Mouse (Mus musculus) forebrain, embryonic 11.5 days (tissue): ENCODE measurements at regions not wholly inside any gene's neighbourhood (a gene's known extent, or its start where the extent isn't known, plus 50 kb on each side); places are given as distances from the start of the nearest gene placed in this dataset.
A peak's percentile ranks its signal among the peaks of the same experiment; 100 is the strongest.

Experiments
- ATAC-seq: fragments of 200-750 bp; cut with Nextera tagmentation; replicated peaks from 2 replicates; pipeline ENCODE4 v1.8.0; 2017; ENCODE audit warnings: moderate TSS enrichment; ENCODE audit not compliant: low FRiP score
- DNase-seq: peaks from one replicate; pipeline ENCODE4 v3.0.0-alpha.2; 2017; ENCODE audit warnings: low spot score
- H3K27ac ChIP-seq: fragments of 300-500 bp; sonication (generic); 2 replicates; pipeline ENCODE4 v1.5.1; 2014; ENCODE audit warnings: low read depth, low read length
- H3K27me3 ChIP-seq: fragments of 300-500 bp; sonication (generic); 2 replicates; pipeline ENCODE4 v1.6.1; 2014; ENCODE audit warnings: mild to moderate bottlenecking, low read length, mixed read lengths; ENCODE audit not compliant: control insufficient read depth, insufficient read depth
- H3K36me3 ChIP-seq: fragments of 300-500 bp; sonication (generic); 2 replicates; pipeline ENCODE4 v1.6.1; 2014; ENCODE audit warnings: mild to moderate bottlenecking, low read length, moderate library complexity, mixed read lengths; ENCODE audit not compliant: control insufficient read depth, insufficient read depth
- H3K4me1 ChIP-seq: fragments of 300-500 bp; sonication (generic); replicated peaks from 2 replicates; pipeline ENCODE4 v1.6.1; 2014; ENCODE audit warnings: low read length, mixed read lengths; ENCODE audit not compliant: control insufficient read depth, insufficient read depth
- H3K4me2 ChIP-seq: fragments of 300-500 bp; sonication (generic); 2 replicates; pipeline ENCODE4 v1.6.1; 2014; ENCODE audit warnings: low read depth, mild to moderate bottlenecking, low read length, moderate library complexity, mixed read lengths; ENCODE audit not compliant: severe bottlenecking
- H3K4me3 ChIP-seq: fragments of 300-500 bp; sonication (generic); 2 replicates; pipeline ENCODE4 v1.5.1; 2014; ENCODE audit warnings: low read depth, low read length
- H3K9ac ChIP-seq: fragments of 300-500 bp; sonication (generic); 2 replicates; pipeline ENCODE4 v1.6.1; 2014; ENCODE audit warnings: low read length
- H3K9me3 ChIP-seq: fragments of 300-500 bp; sonication (generic); 2 replicates; pipeline ENCODE4 v1.6.1; 2016; ENCODE audit warnings: low read length, mixed read lengths; ENCODE audit not compliant: control insufficient read depth
- WGBS: fragments of 180-500 bp; shearing (Covaris S2); extraction: QIAGEN DNeasy Blood & Tissue Kit; methylation state at CpG from one replicate; pipeline ENCODE4 v1.1.7; 2014; 5-methylcytosine and 5-hydroxymethylcytosine counted together

DNA sequence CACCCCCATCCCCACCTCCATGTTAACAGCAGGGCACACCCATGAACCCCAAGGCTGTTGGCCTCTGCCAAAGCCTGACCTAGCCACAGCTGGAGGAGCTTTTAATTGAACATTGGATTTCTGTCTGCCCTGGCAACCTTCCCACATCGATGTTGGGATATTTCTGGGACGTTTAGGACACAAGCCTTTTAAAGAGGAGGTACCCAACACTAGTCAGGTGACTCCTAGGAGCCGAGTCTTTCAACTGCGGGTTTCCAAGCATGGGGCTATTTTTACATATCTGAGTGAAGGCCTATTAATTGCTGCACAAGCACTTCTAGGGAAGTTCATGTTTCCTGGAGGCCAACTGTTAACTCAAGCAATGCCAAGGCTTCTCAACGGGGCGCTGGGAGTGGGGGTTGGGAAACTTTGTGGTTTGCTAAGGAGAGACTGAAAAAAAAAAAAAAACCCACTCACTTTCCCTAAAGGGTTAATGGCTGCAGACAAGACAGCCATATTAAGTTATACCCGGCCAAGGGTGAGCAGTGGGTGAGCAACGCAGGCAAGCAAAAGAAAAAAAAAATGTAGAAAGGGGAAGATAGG lies 213.3 kb downstream of the Bcl2l11 start:
- Histone ChIP-seq H3K27me3 (0 out of 2 replicates have a peak, but pooled peaks cover 2% of the 10 kb centered on the region), H3K9ac (no peak overlapping the region), H3K4me2 (no peak overlapping the region), H3K4me3 (no peak overlapping the region), H3K9me3 (no peaks in the 10 kb centered on the region), H3K36me3 (no peaks in the 10 kb centered on the region), H3K4me1 (peaks cover 8% of the 10 kb centered on the region), H3K27ac (no peak overlapping the region)
- DNase-seq (no peak), ATAC-seq (no peak)
- WGBS = 38% methylated on average over 8 of the region's 8 CpGs

DNA sequence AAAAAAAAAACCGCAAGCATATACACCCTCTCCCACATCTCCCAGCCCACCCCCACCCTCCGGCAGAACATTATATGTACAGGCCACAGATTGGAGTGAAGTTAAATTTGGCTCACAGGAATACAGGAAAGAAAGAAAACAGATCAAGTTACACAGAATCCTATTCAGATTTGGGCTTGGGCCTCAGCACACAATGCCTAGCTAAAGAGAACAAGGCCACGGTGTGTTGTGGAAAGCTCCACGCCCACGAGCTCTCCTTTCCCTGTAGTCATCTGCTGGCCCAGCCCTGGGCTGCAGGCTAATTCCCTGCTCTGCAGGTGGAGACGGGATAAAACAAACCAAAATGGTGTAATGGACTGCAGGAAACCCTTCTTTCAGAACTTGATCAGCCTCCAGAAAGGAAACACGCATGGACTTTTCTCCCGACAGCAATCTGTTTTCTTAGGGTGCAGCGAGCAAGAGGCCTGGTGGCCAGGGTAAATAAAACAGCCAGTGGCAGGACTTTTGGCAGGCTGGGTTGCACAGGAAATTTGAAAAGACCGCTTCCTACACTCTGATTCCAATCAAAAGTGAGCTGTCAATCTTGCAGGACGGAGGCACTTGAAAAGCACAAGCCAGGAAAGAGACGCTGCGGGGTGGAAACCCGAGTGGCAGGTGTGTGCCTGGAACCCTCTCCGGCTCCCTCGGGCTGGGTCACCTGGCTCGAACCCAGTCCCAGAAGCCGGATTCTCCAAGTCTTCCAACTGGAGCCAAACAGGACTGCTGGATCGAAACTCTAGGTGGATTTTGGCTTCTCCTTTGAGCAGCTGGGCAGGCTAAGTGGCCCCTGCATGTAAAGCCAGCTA lies 214.0 kb downstream of the Bcl2l11 start:
- H3K4me1 ChIP-seq = peaks cover 8% of the 10 kb centered on the region
- no peaks in the 10 kb centered on the region for H3K36me3 ChIP-seq
- H3K27ac ChIP-seq = no peak overlapping the region; the same call in 1 of the 2 replicates
- ATAC-seq = 0 out of 2 replicates have a peak, but pooled peaks have one; percentile 36
- no peaks in the 10 kb centered on the region for H3K9me3 ChIP-seq
- no peak overlapping the region for H3K4me3 ChIP-seq
- H3K9ac ChIP-seq = no peak overlapping the region
- DNase-seq = no peak
- no peaks in the 10 kb centered on the region for H3K27me3 ChIP-seq
- 37% methylated on average over 19 of the region's 19 CpGs for WGBS
- H3K4me2 ChIP-seq = no peak overlapping the region

DNA sequence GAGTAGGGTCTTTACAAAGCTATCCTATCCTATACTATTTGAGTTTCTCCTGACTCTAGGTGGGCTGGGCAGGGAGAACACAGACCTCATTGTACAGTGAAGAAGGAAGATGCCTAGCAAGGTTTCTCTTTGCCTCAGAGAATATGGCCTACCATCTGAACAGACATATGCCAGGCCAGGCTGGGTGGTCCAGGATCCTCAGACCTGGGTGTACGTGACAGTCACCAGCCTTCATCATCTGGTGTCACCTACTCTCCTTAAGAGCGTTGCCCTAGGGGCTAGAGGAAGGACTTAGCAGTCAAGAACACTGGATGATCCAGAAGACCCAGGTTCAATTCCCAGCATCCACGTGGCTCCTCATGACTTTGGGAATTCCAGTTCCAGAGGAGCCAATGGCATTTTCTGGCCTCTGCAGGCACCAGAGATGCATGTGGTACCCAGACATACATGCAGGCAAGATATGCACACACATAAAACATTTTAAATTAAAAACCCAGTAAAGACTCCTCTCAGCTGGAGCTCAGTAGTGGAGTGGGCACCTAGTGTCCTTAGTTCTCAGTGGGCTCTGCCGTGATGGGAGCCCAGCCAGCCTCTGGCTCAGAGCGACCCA lies 214.9 kb downstream of the Bcl2l11 start:
- H3K4me2 ChIP-seq = no peak overlapping the region
- no peaks in the 10 kb centered on the region for H3K36me3 ChIP-seq
- no peak overlapping the region for H3K9ac ChIP-seq
- no peak overlapping the region for H3K4me3 ChIP-seq
- no peak overlapping the region for H3K27ac ChIP-seq
- H3K9me3 ChIP-seq = no peaks in the 10 kb centered on the region
- no peak for ATAC-seq
- H3K4me1 ChIP-seq = peaks cover 8% of the 10 kb centered on the region
- WGBS = 90% methylated on average over 5 of the region's 5 CpGs
- DNase-seq = no peak
- no peaks in the 10 kb centered on the region for H3K27me3 ChIP-seq

DNA sequence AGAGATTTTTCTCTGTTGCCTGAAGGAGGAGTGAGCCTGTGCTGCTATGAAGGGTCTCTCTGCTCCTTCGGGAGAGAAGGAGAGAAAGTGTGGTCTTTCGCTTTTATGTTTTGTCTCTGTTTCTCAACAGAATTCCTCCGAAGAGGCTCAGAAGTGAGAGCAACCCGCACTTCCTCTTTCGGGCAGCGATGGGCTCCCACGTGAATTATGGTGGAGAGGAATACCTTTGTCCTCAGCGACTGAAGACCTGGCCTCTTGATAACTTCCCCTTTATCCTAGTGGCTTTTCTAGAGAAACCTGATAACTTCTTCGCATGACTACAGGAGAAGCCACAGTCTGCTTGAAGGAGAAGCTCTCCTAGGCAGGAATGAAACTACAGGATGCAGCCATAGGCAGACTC lies 216.4 kb downstream of the Bcl2l11 start:
- Histone ChIP-seq H3K9me3 (no peaks in the 10 kb centered on the region), H3K4me1 (peaks cover 8% of the 10 kb centered on the region), H3K36me3 (no peaks in the 10 kb centered on the region), H3K27me3 (no peaks in the 10 kb centered on the region), H3K27ac (no peak overlapping the region), H3K4me3 (no peak overlapping the region), H3K4me2 (no peak overlapping the region), H3K9ac (no peak overlapping the region)
- ATAC-seq (no peak), DNase-seq (no peak)
- WGBS = 83% methylated on average over 9 of the region's 9 CpGs

DNA sequence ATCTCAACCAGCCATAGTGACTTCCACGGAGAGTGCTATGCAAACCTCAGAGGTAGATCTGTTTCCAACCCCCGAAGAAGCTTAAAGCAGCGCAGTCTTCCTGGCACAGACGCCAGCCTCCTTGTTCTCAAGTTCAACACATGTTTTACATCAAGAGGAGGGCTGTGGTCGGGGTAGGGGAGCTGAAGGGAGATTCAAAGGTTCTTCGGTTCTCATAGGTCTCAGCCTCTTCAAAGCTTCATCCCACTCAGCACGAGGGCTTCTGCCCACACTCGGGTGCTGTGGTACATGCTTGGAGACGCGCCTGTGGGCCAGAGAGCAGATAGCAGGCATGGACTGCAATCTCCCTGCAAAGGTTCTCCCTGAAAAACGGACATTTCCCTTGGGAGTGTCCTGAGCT lies 219.7 kb downstream of the Bcl2l11 start:
- no peak overlapping the region for H3K4me3 ChIP-seq
- no peak for ATAC-seq
- no peaks in the 10 kb centered on the region for H3K27me3 ChIP-seq
- H3K9me3 ChIP-seq = no peaks in the 10 kb centered on the region; the same call in 1 of the 2 replicates
- DNase-seq = no peak
- H3K36me3 ChIP-seq = no peaks in the 10 kb centered on the region
- no peak overlapping the region for H3K27ac ChIP-seq
- no peaks in the 10 kb centered on the region for H3K4me1 ChIP-seq
- H3K4me2 ChIP-seq = no peak overlapping the region
- no peak overlapping the region for H3K9ac ChIP-seq
- WGBS = 73% methylated on average over 11 of the region's 11 CpGs

DNA sequence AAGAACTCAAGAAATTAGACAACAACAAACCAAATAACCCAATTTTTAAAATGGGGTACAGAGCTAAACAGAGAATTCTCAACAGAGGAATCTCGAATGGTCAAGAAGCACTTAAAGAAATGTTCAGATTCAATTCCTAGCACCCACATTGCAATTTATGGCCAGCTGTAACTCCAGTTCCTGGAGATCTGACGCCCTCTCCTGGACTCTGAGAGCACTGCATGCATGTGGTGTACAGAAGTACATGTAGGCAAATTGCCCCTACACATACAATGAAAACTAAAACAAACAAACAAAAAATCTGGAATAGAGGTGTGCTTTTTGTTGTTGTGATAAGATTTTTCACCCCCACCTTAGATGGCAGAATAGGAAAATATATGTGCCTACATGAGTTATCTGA lies 222.7 kb downstream of the Bcl2l11 start:
- Histone ChIP-seq H3K9me3 (no peaks in the 10 kb centered on the region; the same call in 1 of the 2 replicates), H3K36me3 (no peaks in the 10 kb centered on the region), H3K4me3 (no peak overlapping the region), H3K4me1 (no peaks in the 10 kb centered on the region), H3K27me3 (no peaks in the 10 kb centered on the region), H3K27ac (no peak overlapping the region), H3K4me2 (no peak overlapping the region), H3K9ac (no peak overlapping the region)
- WGBS = 67% methylated on average over 2 of the region's 2 CpGs
- no peak for ATAC-seq
- no peak for DNase-seq

DNA sequence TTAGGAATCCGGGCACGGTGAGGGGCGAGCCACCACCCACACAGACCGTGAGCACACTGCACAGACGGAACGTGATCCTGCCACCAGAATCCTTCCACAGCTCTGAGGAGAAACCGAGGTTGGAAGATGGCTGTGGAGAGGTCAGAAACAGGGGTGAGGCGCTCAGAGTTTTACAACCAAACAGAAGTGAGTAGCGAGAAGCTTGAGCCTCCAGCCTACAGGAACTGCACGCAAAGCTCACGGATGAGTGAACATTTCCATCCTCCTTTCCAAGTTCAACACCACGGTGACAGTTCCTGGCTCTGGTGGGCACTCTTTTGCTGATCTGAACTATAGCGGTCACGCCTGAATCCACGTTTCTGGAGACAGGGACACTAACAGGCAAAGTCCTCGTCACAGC lies 225.6 kb downstream of the Bcl2l11 start:
- no peaks in the 10 kb centered on the region for H3K27me3 ChIP-seq
- no peaks in the 10 kb centered on the region; the same call in 1 of the 2 replicates for H3K9me3 ChIP-seq
- no peaks in the 10 kb centered on the region for H3K4me1 ChIP-seq
- 92% methylated on average over 16 of the region's 16 CpGs for WGBS
- no peak overlapping the region for H3K4me3 ChIP-seq
- no peak for DNase-seq
- no peak overlapping the region for H3K9ac ChIP-seq
- H3K36me3 ChIP-seq = no peaks in the 10 kb centered on the region
- no peak for ATAC-seq
- no peak overlapping the region for H3K27ac ChIP-seq
- H3K4me2 ChIP-seq = no peak overlapping the region

DNA sequence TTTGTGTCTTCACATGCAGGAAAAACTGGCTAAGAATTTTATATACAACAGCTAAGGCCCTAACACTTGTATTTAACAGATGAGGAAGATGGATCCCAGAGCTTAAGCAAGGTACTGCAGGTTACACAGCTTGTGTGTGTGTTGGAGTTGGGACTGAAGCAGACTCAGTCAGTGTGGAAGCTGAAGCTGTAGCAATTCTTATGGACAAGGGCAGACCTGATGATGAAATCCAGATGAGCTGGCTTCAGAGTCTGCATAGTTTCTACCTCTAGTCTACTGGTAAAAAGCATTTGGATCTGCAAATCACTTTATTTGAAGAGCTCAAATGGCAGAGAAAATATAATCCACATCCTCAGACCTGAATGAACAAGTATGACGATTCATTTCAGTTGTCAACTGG lies 226.7 kb downstream of the Bcl2l11 start:
- H3K9ac ChIP-seq = no peak overlapping the region
- no peak overlapping the region for H3K27ac ChIP-seq
- H3K4me1 ChIP-seq = no peaks in the 10 kb centered on the region
- no peak overlapping the region for H3K4me2 ChIP-seq
- H3K4me3 ChIP-seq = no peak overlapping the region
- H3K9me3 ChIP-seq = no peaks in the 10 kb centered on the region; the same call in 1 of the 2 replicates
- no peak for ATAC-seq
- no peaks in the 10 kb centered on the region for H3K36me3 ChIP-seq
- no peaks in the 10 kb centered on the region for H3K27me3 ChIP-seq
- WGBS = 76% methylated on average over 1 of the region's 1 CpGs
- DNase-seq = no peak
